In the genomic region with DNA sequence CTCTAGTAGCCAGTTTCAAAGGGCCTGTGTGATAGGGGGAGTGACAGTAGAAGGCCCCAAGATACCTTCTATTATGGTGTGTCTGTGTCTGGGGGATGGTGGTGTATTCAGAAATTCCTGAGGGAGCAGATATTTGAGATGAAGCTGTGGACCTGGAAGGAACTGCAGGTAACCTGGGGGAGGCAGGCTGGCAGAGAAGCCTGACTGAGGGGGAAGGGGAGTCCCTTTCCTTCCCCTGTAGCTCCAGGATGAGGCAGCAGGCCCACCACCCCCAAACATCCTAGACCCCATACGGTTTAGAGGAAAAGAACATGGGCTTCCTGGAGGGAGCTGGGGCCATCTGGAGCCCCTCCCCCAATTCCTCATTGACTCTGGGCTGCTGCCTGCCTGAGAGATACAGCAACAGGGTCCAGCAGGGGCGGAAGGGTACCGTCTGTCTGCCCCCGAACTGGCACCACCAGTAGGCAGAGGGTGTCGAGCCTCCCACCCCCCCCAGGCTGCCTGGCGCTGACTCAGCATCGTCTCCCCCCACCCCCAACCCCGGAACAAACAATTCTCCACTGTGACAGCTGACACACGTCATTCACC, we compare ENCODE assay signal across 8 mouse cellular contexts. TPM values are rescaled to one million over a fixed set of nuclear protein-coding genes. Genes with fewer than 3 reads are reported as not detected.
DNase-seq lines count a peak whose midpoint lies in the region; ATAC-seq and TF ChIP-seq lines count a peak whose summit lies in the region.

No protein-coding gene starts in this region.

- no peak for TF ChIP-seq CTCF in brain, embryonic 14.5 days (IDR thresholded peaks at IDR 0.05; ENCODE audit: borderline replicate concordance, extremely low read depth, insufficient read depth, insufficient read length)

- H3K4me2 ChIP-seq in hindbrain, embryonic 14.5 days (replicated peaks): peak overlapping the region; percentile 56

- no peak for TF ChIP-seq POLR2A in brain, embryonic 14.5 days (IDR thresholded peaks at IDR 0.05; ENCODE audit: borderline replicate concordance, extremely low read depth, insufficient read depth, insufficient read length, poor library complexity, severe bottlenecking)

- no peaks in the 10 kb centered on the region for H3K27me3 ChIP-seq in hindbrain, embryonic 14.5 days (ENCODE audit: control insufficient read depth, insufficient read depth, low read length)
- peaks cover 13% of the 10 kb centered on the region for H3K27me3 ChIP-seq in midbrain, embryonic 10.5 days (ENCODE audit: low read depth, poor library complexity, severe bottlenecking)

- no peak for ATAC-seq in CD4-positive, CD25-positive, alpha-beta regulatory T cell, adult 4 months
- ATAC-seq in hindbrain, embryonic 14.5 days (ENCODE audit: low FRiP score): no peak
- no peak for ATAC-seq in activated CD4-positive, CD25-positive, alpha-beta regulatory T cell, adult 4 months

- peak overlapping the region; percentile 69 for H3K4me3 ChIP-seq in hindbrain, embryonic 14.5 days (replicated peaks; ENCODE audit: low read length)
- peak overlapping the region; percentile 80 for H3K4me3 ChIP-seq in midbrain, embryonic 10.5 days

- H3K4me1 ChIP-seq in hindbrain, embryonic 14.5 days (replicated peaks; ENCODE audit: control insufficient read depth, insufficient read depth, low read length): peaks cover 49% of the 10 kb centered on the region
- H3K4me1 ChIP-seq in midbrain, embryonic 10.5 days: peaks cover 68% of the 10 kb centered on the region

- H3K9me3 ChIP-seq in hindbrain, embryonic 14.5 days (ENCODE audit: control insufficient read depth, low read length): no peaks in the 10 kb centered on the region
- no peaks in the 10 kb centered on the region for H3K9me3 ChIP-seq in midbrain, embryonic 10.5 days (replicated peaks)

- H3K36me3 ChIP-seq in hindbrain, embryonic 14.5 days (replicated peaks; ENCODE audit: control insufficient read depth, insufficient read depth): peaks cover 48% of the 10 kb centered on the region
- peaks cover 48% of the 10 kb centered on the region for H3K36me3 ChIP-seq in midbrain, embryonic 10.5 days

- DNase-seq in CD4-positive, CD25-positive, alpha-beta regulatory T cell, adult 2 months (ENCODE audit: low read depth, low spot score): peak; percentile 48
- DNase-seq in brain, embryonic 14.5 days (ENCODE audit: low read depth): peak; percentile 60
- DNase-seq in hindbrain, embryonic 14.5 days (ENCODE audit: low spot score): no peak
- DNase-seq in midbrain, embryonic 10.5 days (ENCODE audit: low spot score): no peak
- no peak for DNase-seq in urinary bladder, postnatal 25 days (ENCODE audit: low spot score)
- DNase-seq in thymus, postnatal 4 days: no peak

- H3K27ac ChIP-seq in hindbrain, embryonic 14.5 days: peak overlapping the region; percentile 96
- peak overlapping the region; percentile 92; the same call in 1 of the 2 replicates for H3K27ac ChIP-seq in midbrain, embryonic 10.5 days (replicated peaks)

- WGBS in hindbrain, embryonic 14.5 days: 6% methylated on average over 9 of the region's 9 CpGs
- 12% methylated on average over 9 of the region's 9 CpGs for WGBS in midbrain, embryonic 10.5 days

- peak overlapping the region; percentile 99 for H3K9ac ChIP-seq in hindbrain, embryonic 14.5 days

RNA-seq across cellular contexts. Expression of a gene that starts 2.3 kb away (rescaled TPM):
- under 1 TPM in 1 of 2 experiments, not detected in 1; 0.55 TPM for polyA plus RNA-seq in CD4-positive, CD25-positive, alpha-beta regulatory T cell, adult 4 months (2017; shearing (Covaris generic))
- 467 and 494 TPM in 2 replicates for polyA plus RNA-seq in brain, embryonic 14.5 days (2012; rRNA removed)
- 485 and 502 TPM in 2 replicates for polyA plus RNA-seq in hindbrain, embryonic 14.5 days (2014; fragmentation: Nextera tagmentation; extraction: Ambion mirVana)
- polyA plus RNA-seq in midbrain, embryonic 10.5 days (2016; fragmentation: Nextera tagmentation; extraction: Ambion mirVana): 42.2 and 72.4 TPM in 2 replicates
- not detected for polyA plus RNA-seq in activated CD4-positive, CD25-positive, alpha-beta regulatory T cell, adult 4 months (2017; shearing (Covaris generic))

RNA-seq across cellular contexts. Expression of a gene that starts 7.6 kb away (rescaled TPM):
- polyA plus RNA-seq in CD4-positive, CD25-positive, alpha-beta regulatory T cell, adult 4 months (2017; shearing (Covaris generic)): 10 to 100 TPM; 58.1 to 67.8 TPM
- 62.8 and 63.2 TPM in 2 replicates for polyA plus RNA-seq in brain, embryonic 14.5 days (2012; rRNA removed)
- polyA plus RNA-seq in hindbrain, embryonic 14.5 days (2014; fragmentation: Nextera tagmentation; extraction: Ambion mirVana): 62.4 and 72.6 TPM in 2 replicates
- 85.1 and 90.7 TPM in 2 replicates for polyA plus RNA-seq in midbrain, embryonic 10.5 days (2016; fragmentation: Nextera tagmentation; extraction: Ambion mirVana)
- 10 to 100 TPM; 49.2 to 51.1 TPM for polyA plus RNA-seq in activated CD4-positive, CD25-positive, alpha-beta regulatory T cell, adult 4 months (2017; shearing (Covaris generic))

RNA-seq across cellular contexts. Expression of a gene that starts 10.7 kb away (rescaled TPM):
- not detected for polyA plus RNA-seq in CD4-positive, CD25-positive, alpha-beta regulatory T cell, adult 4 months (2017; shearing (Covaris generic))
- polyA plus RNA-seq in brain, embryonic 14.5 days (2012; rRNA removed): 6.8 and 10.7 TPM in 2 replicates
- 20.7 and 23.8 TPM in 2 replicates for polyA plus RNA-seq in hindbrain, embryonic 14.5 days (2014; fragmentation: Nextera tagmentation; extraction: Ambion mirVana)
- polyA plus RNA-seq in midbrain, embryonic 10.5 days (2016; fragmentation: Nextera tagmentation; extraction: Ambion mirVana): 0.97 and 1.0 TPM in 2 replicates
- not detected for polyA plus RNA-seq in activated CD4-positive, CD25-positive, alpha-beta regulatory T cell, adult 4 months (2017; shearing (Covaris generic))

RNA-seq across cellular contexts. Expression of a gene that starts 10.9 kb away (rescaled TPM):
- 100 to 1,000 TPM in 1 of 2 experiments, 10 to 100 TPM in 1; 91.1 to 113 TPM for polyA plus RNA-seq in CD4-positive, CD25-positive, alpha-beta regulatory T cell, adult 4 months (2017; shearing (Covaris generic))
- polyA plus RNA-seq in brain, embryonic 14.5 days (2012; rRNA removed): 195 and 205 TPM in 2 replicates
- polyA plus RNA-seq in hindbrain, embryonic 14.5 days (2014; fragmentation: Nextera tagmentation; extraction: Ambion mirVana): 210 and 213 TPM in 2 replicates
- polyA plus RNA-seq in midbrain, embryonic 10.5 days (2016; fragmentation: Nextera tagmentation; extraction: Ambion mirVana): 267 and 280 TPM in 2 replicates
- polyA plus RNA-seq in activated CD4-positive, CD25-positive, alpha-beta regulatory T cell, adult 4 months (2017; shearing (Covaris generic)): 100 to 1,000 TPM; 118 to 143 TPM

RNA-seq across cellular contexts. Expression of a gene that starts 22.4 kb away (rescaled TPM):
- 1 to 10 TPM; 4.3 to 5.0 TPM for polyA plus RNA-seq in CD4-positive, CD25-positive, alpha-beta regulatory T cell, adult 4 months (2017; shearing (Covaris generic))
- polyA plus RNA-seq in brain, embryonic 14.5 days (2012; rRNA removed): 117 and 134 TPM in 2 replicates
- polyA plus RNA-seq in hindbrain, embryonic 14.5 days (2014; fragmentation: Nextera tagmentation; extraction: Ambion mirVana): 72.7 and 72.9 TPM in 2 replicates
- polyA plus RNA-seq in midbrain, embryonic 10.5 days (2016; fragmentation: Nextera tagmentation; extraction: Ambion mirVana): 31.1 and 40.7 TPM in 2 replicates
- polyA plus RNA-seq in activated CD4-positive, CD25-positive, alpha-beta regulatory T cell, adult 4 months (2017; shearing (Covaris generic)): 1 to 10 TPM; 4.6 to 6.7 TPM

Comparison
In these comparisons a context has a peak if more than half of its experiments do, and no peak if none do; other contexts are left out.
1. DNase-seq: peak in CD4-positive, CD25-positive, alpha-beta regulatory T cell, adult 2 months (single experiment) and brain, embryonic 14.5 days (single experiment); none in hindbrain, embryonic 14.5 days (single experiment), midbrain, embryonic 10.5 days (single experiment), urinary bladder, postnatal 25 days (single experiment) and thymus, postnatal 4 days (single experiment).
2. RNA of a gene that starts 2.3 kb away (polyA plus RNA-seq): 485 to 502 TPM in hindbrain, embryonic 14.5 days, 467 to 494 TPM in brain, embryonic 14.5 days and 42.2 to 72.4 TPM in midbrain, embryonic 10.5 days; 0.55 TPM in CD4-positive, CD25-positive, alpha-beta regulatory T cell, adult 4 months and not detected in activated CD4-positive, CD25-positive, alpha-beta regulatory T cell, adult 4 months; every median in the first group is over 10 times any median in the second.